Mouse (Mus musculus) megakaryocyte, embryonic 14.5 days (primary cell): ENCODE results near the gene Olfr1368.

ENCODE experiments used
- FLI1 ChIP-seq: IDR thresholded peaks from 2 replicates; pipeline ENCODE4 v1.6.1; 2012; ENCODE audit warnings: low read length, inconsistent platforms, mixed read lengths
- GATA1 ChIP-seq: IDR thresholded peaks from 3 replicates; pipeline ENCODE4 v1.6.1; 2012; ENCODE audit warnings: mixed read lengths, low read length, inconsistent platforms, borderline replicate concordance

GRCm38 (mm10) chr13:21166936-21167909 lies 21.6 kb upstream of the Olfr1368 start:
- no peak for TF ChIP-seq GATA1
- no peak for TF ChIP-seq FLI1
